Mouse (Mus musculus): ENCODE measurements at regions not wholly inside any gene's neighbourhood (a gene's known extent, or its start where the extent isn't known, plus 50 kb on each side); places are given as distances from the start of the nearest gene placed in this dataset.
"Not testable (repeated sequence)": the region's sequence is repeated elsewhere in the genome, so short reads cannot be mapped to it uniquely, and the experiment has no call there.

- no peak for ATAC-seq (ENCODE audit: insufficient number of reproducible peaks, low FRiP score, low TSS enrichment)
These were observed 104.1 kb upstream of the Rasgrp1 start for GRCm38 (mm10) chr2:117446876-117447275.

GRCm38 (mm10) chr2:117450172-117450865, 107.5 kb upstream of the Rasgrp1 start:
- no peak for ATAC-seq (ENCODE audit: insufficient number of reproducible peaks, low FRiP score, low TSS enrichment)

GRCm38 (mm10) chr2:117451818-117452217, 109.0 kb upstream of the Rasgrp1 start:
- ATAC-seq (ENCODE audit: insufficient number of reproducible peaks, low FRiP score, low TSS enrichment) = no peak

- ATAC-seq (ENCODE audit: insufficient number of reproducible peaks, low FRiP score, low TSS enrichment) = no peak
These were observed 112.4 kb upstream of the Rasgrp1 start for GRCm38 (mm10) chr2:117455021-117455739.

GRCm38 (mm10) chr2:117455740-117456455, 113.1 kb upstream of the Rasgrp1 start:
- no peak for ATAC-seq (ENCODE audit: insufficient number of reproducible peaks, low FRiP score, low TSS enrichment)

GRCm38 (mm10) chr2:117456456-117457020, 113.7 kb upstream of the Rasgrp1 start:
- no peak for ATAC-seq (ENCODE audit: insufficient number of reproducible peaks, low FRiP score, low TSS enrichment)

GRCm38 (mm10) chr2:117461541-117462290, 118.9 kb upstream of the Rasgrp1 start:
- no peak for ATAC-seq (ENCODE audit: insufficient number of reproducible peaks, low FRiP score, low TSS enrichment)

GRCm38 (mm10) chr2:117474885-117475542, 132.2 kb upstream of the Rasgrp1 start:
- ATAC-seq (ENCODE audit: insufficient number of reproducible peaks, low FRiP score, low TSS enrichment) = no peak

- no peak for ATAC-seq (ENCODE audit: insufficient number of reproducible peaks, low FRiP score, low TSS enrichment)
These were observed 132.8 kb upstream of the Rasgrp1 start for GRCm38 (mm10) chr2:117475561-117475960.

- ATAC-seq (ENCODE audit: insufficient number of reproducible peaks, low FRiP score, low TSS enrichment) = not testable (repeated sequence)
These were observed 134.7 kb upstream of the Rasgrp1 start for GRCm38 (mm10) chr2:117477503-117477902.

- ATAC-seq (ENCODE audit: insufficient number of reproducible peaks, low FRiP score, low TSS enrichment) = not testable (repeated sequence)
These were observed 136.6 kb upstream of the Rasgrp1 start for GRCm38 (mm10) chr2:117479244-117480009.

GRCm38 (mm10) chr2:117486447-117486846, 143.6 kb upstream of the Rasgrp1 start:
- ATAC-seq (ENCODE audit: insufficient number of reproducible peaks, low FRiP score, low TSS enrichment) = no peak

GRCm38 (mm10) chr2:117498565-117498964, 155.8 kb upstream of the Rasgrp1 start:
- no peak for ATAC-seq (ENCODE audit: insufficient number of reproducible peaks, low FRiP score, low TSS enrichment)

GRCm38 (mm10) chr2:117502611-117503010, 159.8 kb upstream of the Rasgrp1 start:
- no peak for ATAC-seq (ENCODE audit: insufficient number of reproducible peaks, low FRiP score, low TSS enrichment)

- no peak for ATAC-seq (ENCODE audit: insufficient number of reproducible peaks, low FRiP score, low TSS enrichment)
These were observed 168.9 kb upstream of the Rasgrp1 start for GRCm38 (mm10) chr2:117511737-117512136.

- no peak for ATAC-seq (ENCODE audit: insufficient number of reproducible peaks, low FRiP score, low TSS enrichment)
These were observed 169.8 kb upstream of the Rasgrp1 start for GRCm38 (mm10) chr2:117512551-117512950.

- ATAC-seq (ENCODE audit: insufficient number of reproducible peaks, low FRiP score, low TSS enrichment) = no peak
These were observed 181.6 kb upstream of the Rasgrp1 start for GRCm38 (mm10) chr2:117524437-117524836.

- ATAC-seq (ENCODE audit: insufficient number of reproducible peaks, low FRiP score, low TSS enrichment) = no peak
These were observed 196.1 kb upstream of the Rasgrp1 start for GRCm38 (mm10) chr2:117538865-117539264.

- no peak for ATAC-seq (ENCODE audit: insufficient number of reproducible peaks, low FRiP score, low TSS enrichment)
These were observed 196.5 kb upstream of the Rasgrp1 start for GRCm38 (mm10) chr2:117539285-117539684.
